Mouse (Mus musculus) urinary bladder, adult 18-20 months (tissue): ENCODE measurements at regions not wholly inside any gene's neighbourhood (a gene's known extent, or its start where the extent isn't known, plus 50 kb on each side); places are given as distances from the start of the nearest gene placed in this dataset.

Experiments used
- DNase-seq, 2 experiments: peaks; one replicate each; pipeline ENCODE4 v3.0.0; 2022; ENCODE audit warnings: low spot score in 2 of 2, mixed read lengths in 2 of 2

GRCm38 (mm10) chr5:128482617-128483440 is 50.0 kb upstream of the Tmem132d start:
- no peak for DNase-seq
